Mouse (Mus musculus): ENCODE results near the gene Mrpl43.

- TF ChIP-seq MAFK (IDR thresholded peaks at IDR 0.05; ENCODE audit: insufficient read depth, low read depth, low read length): no peak
- TF ChIP-seq CHD2 (IDR thresholded peaks at IDR 0.05; ENCODE audit: low read depth, low read length): no peak
- TF ChIP-seq HCFC1 (IDR thresholded peaks at IDR 0.05; ENCODE audit: borderline replicate concordance, insufficient read depth, low read length): no peak
Measured at GRCm38 (mm10) chr19:44989567-44990495, 16.4 kb downstream of the Mrpl43 start.
